Mouse (Mus musculus): ENCODE results near the gene Sgms2. TPM values are rescaled to one million over a fixed set of nuclear protein-coding genes. Genes with fewer than 3 reads are reported as not detected.
A peak's percentile ranks its signal among the peaks of the same experiment; 100 is the strongest.

Sgms2 gene
- polyA plus RNA-seq (2012; ENCODE audit: insufficient read depth, insufficient read length, missing spikeins), result 0.63 and 0.73 TPM in 2 replicates

- H3K27ac ChIP-seq (ENCODE audit: insufficient read depth, low read depth, low read length), result no peak within 1 kb of the TSS
Observed at GRCm38 (mm10) chr3:131491361-131491925, at the start of gene Sgms2. Sgms2 (minus strand) TSS chr3:131491411.

GRCm38 (mm10) chr3:131525229-131525628, 34.0 kb upstream of the Sgms2 start:
- TF ChIP-seq CTCF (IDR thresholded peaks at IDR 0.05; ENCODE audit: low read depth, low read length), result no peak
- TF ChIP-seq POLR2A (IDR thresholded peaks at IDR 0.05; ENCODE audit: borderline replicate concordance, low read depth, low read length), result no peak
- Histone ChIP-seq H3K4me1 (ENCODE audit: control insufficient read depth, insufficient read depth, low read length) (peaks cover 6% of the 10 kb centered on the region), H3K4me3 (ENCODE audit: insufficient read depth, low read length) (no peak overlapping the region), H3K27ac (ENCODE audit: insufficient read depth, low read depth, low read length) (no peak overlapping the region)

More at GRCm38 (mm10) chr3:131491361-131491925, at the start of gene Sgms2:
- Histone ChIP-seq H3K4me1 (ENCODE audit: control insufficient read depth, insufficient read depth, low read length) (no peaks in the 10 kb centered on the region), H3K4me3 (ENCODE audit: insufficient read depth, low read length) (peak within 1 kb of the TSS; percentile 68)
- TF ChIP-seq CTCF (IDR thresholded peaks at IDR 0.05; ENCODE audit: low read depth, low read length) (no peak), POLR2A (IDR thresholded peaks at IDR 0.05; ENCODE audit: borderline replicate concordance, low read depth, low read length) (no peak)

- no peak overlapping the region for H3K27ac ChIP-seq (ENCODE audit: insufficient read depth, low read depth, low read length)
Observed at GRCm38 (mm10) chr3:131524779-131525178, 33.6 kb upstream of the Sgms2 start.

GRCm38 (mm10) chr3:131524210-131524609, 33.0 kb upstream of the Sgms2 start:
- H3K27ac ChIP-seq (ENCODE audit: insufficient read depth, low read depth, low read length), result no peak overlapping the region
- no peak for TF ChIP-seq CTCF (IDR thresholded peaks at IDR 0.05; ENCODE audit: low read depth, low read length)
- TF ChIP-seq POLR2A (IDR thresholded peaks at IDR 0.05; ENCODE audit: borderline replicate concordance, low read depth, low read length), result no peak
- H3K4me1 ChIP-seq (ENCODE audit: control insufficient read depth, insufficient read depth, low read length), result peaks cover 6% of the 10 kb centered on the region
- no peak overlapping the region for H3K4me3 ChIP-seq (ENCODE audit: insufficient read depth, low read length)

More at GRCm38 (mm10) chr3:131524779-131525178, 33.6 kb upstream of the Sgms2 start:
- Histone ChIP-seq H3K4me3 (ENCODE audit: insufficient read depth, low read length) (no peak overlapping the region), H3K4me1 (ENCODE audit: control insufficient read depth, insufficient read depth, low read length) (peaks cover 6% of the 10 kb centered on the region)
- TF ChIP-seq POLR2A (IDR thresholded peaks at IDR 0.05; ENCODE audit: borderline replicate concordance, low read depth, low read length) (no peak), CTCF (IDR thresholded peaks at IDR 0.05; ENCODE audit: low read depth, low read length) (peak; percentile 57)

GRCm38 (mm10) chr3:131523749-131524148, 32.5 kb upstream of the Sgms2 start:
- peaks cover 6% of the 10 kb centered on the region for H3K4me1 ChIP-seq (ENCODE audit: control insufficient read depth, insufficient read depth, low read length)
- no peak overlapping the region for H3K27ac ChIP-seq (ENCODE audit: insufficient read depth, low read depth, low read length)
- H3K4me3 ChIP-seq (ENCODE audit: insufficient read depth, low read length), result no peak overlapping the region
- TF ChIP-seq POLR2A (IDR thresholded peaks at IDR 0.05; ENCODE audit: borderline replicate concordance, low read depth, low read length) (no peak), CTCF (IDR thresholded peaks at IDR 0.05; ENCODE audit: low read depth, low read length) (no peak)

- Histone ChIP-seq H3K4me3 (ENCODE audit: insufficient read depth, low read length) (no peak overlapping the region), H3K4me1 (ENCODE audit: control insufficient read depth, insufficient read depth, low read length) (peaks cover 6% of the 10 kb centered on the region), H3K27ac (ENCODE audit: insufficient read depth, low read depth, low read length) (no peak overlapping the region)
- TF ChIP-seq CTCF (IDR thresholded peaks at IDR 0.05; ENCODE audit: low read depth, low read length), result no peak
- TF ChIP-seq POLR2A (IDR thresholded peaks at IDR 0.05; ENCODE audit: borderline replicate concordance, low read depth, low read length), result no peak
Observed at GRCm38 (mm10) chr3:131522243-131522642, 31.0 kb upstream of the Sgms2 start.

GRCm38 (mm10) chr3:131521206-131521605, 30.0 kb upstream of the Sgms2 start:
- H3K4me1 ChIP-seq (ENCODE audit: control insufficient read depth, insufficient read depth, low read length), result peaks cover 6% of the 10 kb centered on the region
- no peak overlapping the region for H3K4me3 ChIP-seq (ENCODE audit: insufficient read depth, low read length)
- no peak overlapping the region for H3K27ac ChIP-seq (ENCODE audit: insufficient read depth, low read depth, low read length)
- TF ChIP-seq POLR2A (IDR thresholded peaks at IDR 0.05; ENCODE audit: borderline replicate concordance, low read depth, low read length) (no peak), CTCF (IDR thresholded peaks at IDR 0.05; ENCODE audit: low read depth, low read length) (no peak)

GRCm38 (mm10) chr3:131517756-131518155, 26.5 kb upstream of the Sgms2 start:
- peaks cover 5% of the 10 kb centered on the region for H3K4me1 ChIP-seq (ENCODE audit: control insufficient read depth, insufficient read depth, low read length)
- no peak overlapping the region for H3K27ac ChIP-seq (ENCODE audit: insufficient read depth, low read depth, low read length)
- no peak overlapping the region for H3K4me3 ChIP-seq (ENCODE audit: insufficient read depth, low read length)
- TF ChIP-seq POLR2A (IDR thresholded peaks at IDR 0.05; ENCODE audit: borderline replicate concordance, low read depth, low read length), result no peak
- no peak for TF ChIP-seq CTCF (IDR thresholded peaks at IDR 0.05; ENCODE audit: low read depth, low read length)

- Histone ChIP-seq H3K4me3 (ENCODE audit: insufficient read depth, low read length) (no peak overlapping the region), H3K4me1 (ENCODE audit: control insufficient read depth, insufficient read depth, low read length) (no peaks in the 10 kb centered on the region), H3K27ac (ENCODE audit: insufficient read depth, low read depth, low read length) (no peak overlapping the region)
- TF ChIP-seq POLR2A (IDR thresholded peaks at IDR 0.05; ENCODE audit: borderline replicate concordance, low read depth, low read length) (no peak), CTCF (IDR thresholded peaks at IDR 0.05; ENCODE audit: low read depth, low read length) (no peak)
Observed at GRCm38 (mm10) chr3:131516332-131516999, 25.3 kb upstream of the Sgms2 start.

- Histone ChIP-seq H3K4me3 (ENCODE audit: insufficient read depth, low read length) (no peak overlapping the region), H3K27ac (ENCODE audit: insufficient read depth, low read depth, low read length) (no peak overlapping the region), H3K4me1 (ENCODE audit: control insufficient read depth, insufficient read depth, low read length) (no peaks in the 10 kb centered on the region)
- TF ChIP-seq POLR2A (IDR thresholded peaks at IDR 0.05; ENCODE audit: borderline replicate concordance, low read depth, low read length), result no peak
- no peak for TF ChIP-seq CTCF (IDR thresholded peaks at IDR 0.05; ENCODE audit: low read depth, low read length)
Observed at GRCm38 (mm10) chr3:131511616-131512015, 20.4 kb upstream of the Sgms2 start.
